Mouse (Mus musculus) liver, embryonic 16.5 days (tissue): Measurements from ENCODE around the gene Acot5. TPM values are rescaled to one million over a fixed set of nuclear protein-coding genes. Genes with fewer than 3 reads are reported as not detected.

Experiments
- ATAC-seq: fragments of 200-750 bp; cut with Nextera tagmentation; 2 replicates; pipeline ENCODE4 v1.8.0; 2017; ENCODE audit warnings: low read depth, mild to moderate bottlenecking, moderate number of reproducible peaks, moderate library complexity
- H3K27ac ChIP-seq: fragments of 300-500 bp; sonication (generic); 2 replicates; pipeline ENCODE4 v1.5.1; 2014; ENCODE audit warnings: mild to moderate bottlenecking, low read length
- H3K27me3 ChIP-seq: fragments of 300-500 bp; sonication (generic); 2 replicates; pipeline ENCODE4 v1.6.1; 2014; ENCODE audit warnings: low read depth, low read length, mixed read lengths; ENCODE audit not compliant: control insufficient read depth, insufficient read depth
- H3K36me3 ChIP-seq: fragments of 300-500 bp; sonication (generic); 2 replicates; pipeline ENCODE4 v1.6.1; 2014; ENCODE audit warnings: mild to moderate bottlenecking; ENCODE audit not compliant: control insufficient read depth, insufficient read depth
- H3K4me1 ChIP-seq: fragments of 300-500 bp; sonication (generic); 2 replicates; pipeline ENCODE4 v1.6.1; 2014; ENCODE audit warnings: low read depth, low read length, mixed read lengths; ENCODE audit not compliant: control insufficient read depth
- H3K4me2 ChIP-seq: fragments of 300-500 bp; sonication (generic); 2 replicates; pipeline ENCODE4 v1.6.1; 2014; ENCODE audit warnings: low read depth, low read length, mixed read lengths
- H3K4me3 ChIP-seq: fragments of 300-500 bp; sonication (generic); 2 replicates; pipeline ENCODE4 v1.5.1; 2014; ENCODE audit warnings: low read depth, mild to moderate bottlenecking, low read length
- H3K9ac ChIP-seq: fragments of 300-500 bp; sonication (generic); 2 replicates; pipeline ENCODE4 v1.6.1; 2014; ENCODE audit warnings: low read depth, low read length
- H3K9me3 ChIP-seq: fragments of 300-500 bp; sonication (generic); replicated peaks from 2 replicates; pipeline ENCODE4 v1.6.1; 2016; ENCODE audit warnings: low read length; ENCODE audit not compliant: control insufficient read depth
- WGBS: fragments of 180-500 bp; shearing (Covaris S2); extraction: QIAGEN DNeasy Blood & Tissue Kit; methylation state at CpG from one replicate; pipeline ENCODE4 v1.1.7; 2014; ENCODE audit not compliant: insufficient replicate concordance; 5-methylcytosine and 5-hydroxymethylcytosine counted together
- polyA plus RNA-seq: library from polyadenylated mRNA; unstranded; fragments of >200 nt; fragmentation: Nextera tagmentation; extraction: Ambion mirVana; gene quantifications from 2 replicates; pipeline ENCODE4 v1.2.1, GENCODE M21; 2015

Acot5 gene
- polyA plus RNA-seq, 1 experiment from 2014 or later, result not detected

GRCm38 (mm10) chr12:84119584-84119983 is 50.5 kb downstream of the Acot5 start:
- Histone ChIP-seq H3K4me3 (no peak overlapping the region), H3K4me2 (no peak overlapping the region), H3K27ac (no peak overlapping the region), H3K9ac (no peak overlapping the region), H3K27me3 (no peaks in the 10 kb centered on the region), H3K4me1 (no peaks in the 10 kb centered on the region; the same call in 1 of the 2 replicates), H3K9me3 (no peaks in the 10 kb centered on the region), H3K36me3 (no peaks in the 10 kb centered on the region)
- no peak for ATAC-seq
- WGBS, result 61% methylated on average over 5 of the region's 5 CpGs

Other genes starting within 250 kb of the Acot5 start
- 16.8 and 17.4 TPM in 2 replicates for gene Numb, start 147.4 kb upstream of the Acot5 start, polyA plus RNA-seq
- 4.4 and 4.6 TPM in 2 replicates for gene Riox1, start 118.7 kb upstream of the Acot5 start, polyA plus RNA-seq
- not detected in 2 replicates for gene Heatr4, start 84.5 kb upstream of the Acot5 start, polyA plus RNA-seq
- 11.2 and 12.3 TPM in 2 replicates for gene Acot2, start 81.5 kb upstream of the Acot5 start, polyA plus RNA-seq
- 30.2 and 36.4 TPM in 2 replicates for gene Acot1, start 59.8 kb upstream of the Acot5 start, polyA plus RNA-seq
- gene Acot4, start 30.9 kb upstream of the Acot5 start, polyA plus RNA-seq, result 8.4 and 10.0 TPM in 2 replicates
- gene Gm49366, start 30.4 kb upstream of the Acot5 start, polyA plus RNA-seq, result not detected in 2 replicates
- 6.3 and 6.7 TPM in 2 replicates for gene Acot3, start 17.2 kb upstream of the Acot5 start, polyA plus RNA-seq
- 0.33 and 0.41 TPM in 2 replicates for gene Acot6, start 31.3 kb downstream of the Acot5 start, polyA plus RNA-seq
- 0.33 and 0.42 TPM in 2 replicates for gene Dnal1, start 45.0 kb downstream of the Acot5 start, polyA plus RNA-seq
- gene Pnma1, start 79.2 kb downstream of the Acot5 start, polyA plus RNA-seq, result 0.12 and 0.14 TPM in 2 replicates
- 6.9 and 7.8 TPM in 2 replicates for gene Elmsan1, start 149.6 kb downstream of the Acot5 start, polyA plus RNA-seq
- 22.8 and 25.2 TPM in 2 replicates for gene Ptgr2, start 215.9 kb downstream of the Acot5 start, polyA plus RNA-seq
- gene Zfp410, start 247.5 kb downstream of the Acot5 start, polyA plus RNA-seq, result 32.3 and 36.2 TPM in 2 replicates